Mouse (Mus musculus) cerebellum, postnatal 4 days (tissue): ENCODE measurements around the gene Trpm8.

Experiments
- DNase-seq, 2 experiments: peaks; one replicate each; pipeline ENCODE4 v3.0.0; 2022; ENCODE audit warnings: low spot score in 2 of 2, mixed read lengths in 1 of 2

Trpm8 gene

DNA sequence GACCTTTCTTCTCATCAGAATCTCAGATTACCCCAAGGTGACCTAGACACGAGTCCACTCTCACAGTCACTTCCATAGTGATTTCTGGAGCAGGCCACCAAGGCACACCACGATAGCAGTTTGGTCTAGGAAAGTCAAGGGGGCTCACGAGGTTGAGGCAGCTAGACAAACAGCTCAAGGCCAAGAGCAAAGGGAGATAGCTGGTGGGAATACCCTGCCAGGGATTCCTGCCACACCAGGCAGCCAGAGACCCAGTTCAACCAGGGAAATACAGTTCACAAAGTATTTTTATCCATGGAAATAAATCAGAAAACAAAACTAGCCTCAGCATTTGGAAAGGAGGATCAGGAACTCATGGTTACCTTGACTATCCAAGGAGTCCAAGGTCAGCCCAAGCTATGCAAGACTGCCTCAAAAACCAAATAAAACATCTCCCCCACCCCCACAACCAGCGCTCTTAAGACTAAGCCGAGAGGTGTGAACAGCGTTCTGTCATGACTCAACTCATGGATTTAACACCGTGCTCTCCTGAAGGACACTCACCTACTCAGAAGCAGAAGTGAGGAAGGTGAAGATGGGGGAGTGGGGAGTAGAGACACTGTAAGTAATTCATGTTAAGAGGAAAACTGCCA, 13.1 kb upstream of the Trpm8 start:
- DNase-seq: no peak

DNA sequence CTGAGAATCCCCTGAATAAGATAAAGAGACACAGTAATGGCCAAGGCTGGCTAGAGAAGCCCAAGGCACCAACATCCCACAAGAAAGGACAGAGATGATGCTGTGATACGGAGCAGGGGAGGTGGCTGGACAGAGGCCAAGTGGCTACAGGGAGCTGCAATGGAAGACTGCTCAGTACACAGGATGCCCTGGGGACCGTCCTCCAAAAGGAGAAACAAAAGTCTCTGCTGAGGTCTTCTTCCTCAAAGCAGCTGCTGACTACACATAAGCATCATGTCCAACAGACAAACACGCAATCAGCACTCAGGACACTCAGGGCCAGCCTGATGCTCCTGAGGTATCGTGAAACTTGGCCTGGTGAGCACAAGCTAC, 12.6 kb upstream of the Trpm8 start:
- no peak for DNase-seq

DNA sequence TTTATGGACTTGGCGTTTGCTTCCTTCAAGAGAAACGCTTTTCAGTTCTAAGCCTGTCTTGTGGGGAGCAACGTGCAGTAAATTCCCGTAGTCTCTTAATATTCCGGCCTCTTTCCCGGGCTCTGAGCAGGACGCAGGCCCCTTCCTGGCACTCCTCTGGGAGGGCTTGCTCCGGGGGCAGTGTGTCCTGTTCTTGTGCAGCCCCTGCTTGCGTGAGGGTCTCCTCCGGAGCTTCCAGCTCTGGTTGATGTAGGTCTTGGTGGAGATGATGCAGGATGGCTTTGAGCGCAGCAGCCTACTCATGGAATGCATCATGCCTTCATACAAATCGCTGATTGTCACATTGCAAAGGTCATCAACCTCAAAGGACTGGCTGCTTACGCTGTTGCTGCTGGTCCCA, 11.3 kb upstream of the Trpm8 start:
- DNase-seq: no peak

DNA sequence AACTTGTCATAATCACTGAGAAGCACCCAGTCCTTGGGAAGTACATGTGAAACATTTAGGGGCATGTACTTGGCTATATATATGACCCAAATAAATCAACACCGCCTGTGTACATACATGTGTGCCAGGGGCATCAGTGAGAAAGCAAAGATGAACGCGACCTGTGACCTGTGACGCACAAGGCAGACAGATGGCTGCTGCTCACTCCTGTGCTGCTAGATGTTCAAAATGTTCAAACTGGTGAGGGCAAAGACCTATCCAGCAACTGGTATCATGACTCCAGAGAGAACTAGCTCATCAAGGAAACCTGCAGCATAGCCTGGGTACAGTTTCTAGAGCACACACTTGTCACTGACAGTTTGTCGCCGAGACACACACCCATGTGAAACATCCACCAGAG, 10.0 kb upstream of the Trpm8 start:
- no peak for DNase-seq

DNA sequence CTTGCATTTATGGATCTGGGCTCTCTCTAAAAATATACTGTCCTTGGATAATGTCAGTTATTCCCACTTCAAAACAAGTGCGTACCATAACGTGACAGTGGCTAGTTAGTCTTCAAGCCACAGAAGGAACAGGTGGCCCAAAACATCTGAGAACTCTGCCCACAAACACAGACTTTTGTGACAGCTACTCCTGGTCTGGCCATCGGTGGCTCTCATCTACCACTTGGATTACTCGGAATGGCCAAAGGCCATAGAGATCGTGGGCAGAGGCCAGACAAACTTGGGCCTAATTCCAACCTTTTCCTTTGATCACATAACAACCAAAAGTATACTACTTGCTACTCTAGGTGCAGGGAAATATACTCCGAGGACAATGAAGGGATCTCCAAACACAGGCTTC, 9.4 kb upstream of the Trpm8 start:
- no peak for DNase-seq

DNA sequence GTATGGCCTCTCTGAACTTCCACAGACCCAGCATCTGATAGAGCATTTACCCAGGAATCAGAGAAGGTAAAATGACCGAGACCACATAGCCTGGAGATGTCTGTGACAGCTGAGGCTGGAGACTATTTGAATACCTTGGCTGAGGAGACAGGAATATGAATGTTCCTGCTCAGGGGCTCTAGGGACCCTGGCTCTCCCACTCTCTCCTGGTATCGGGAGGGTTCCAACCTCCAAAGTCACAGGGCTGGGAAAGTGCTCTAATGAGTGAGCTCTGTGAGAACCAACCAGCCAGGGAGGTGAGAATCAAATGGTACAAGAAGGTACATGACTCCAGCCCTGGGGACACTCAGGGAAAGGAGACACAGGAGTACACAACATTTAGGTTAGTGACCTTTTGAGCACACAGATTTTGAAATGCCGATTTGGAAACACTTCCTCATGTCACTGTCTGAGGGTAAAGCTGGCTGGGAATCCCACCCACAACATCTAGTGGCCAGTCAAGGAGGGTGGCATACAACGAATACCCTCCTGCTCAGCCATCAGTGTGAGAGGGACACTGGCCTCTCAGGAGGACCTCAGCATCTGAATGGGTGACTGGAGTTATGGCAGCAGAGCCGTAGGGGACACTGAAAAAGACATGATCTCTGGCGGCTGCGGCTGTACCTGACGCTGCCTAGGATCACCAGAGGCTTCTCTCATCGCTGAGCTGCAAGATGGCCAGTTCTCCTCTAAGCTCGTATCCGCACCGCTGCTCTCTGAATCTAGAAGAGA, 7.7 kb upstream of the Trpm8 start:
- peak in 1 of 2 experiments; percentile 32 for DNase-seq

DNA sequence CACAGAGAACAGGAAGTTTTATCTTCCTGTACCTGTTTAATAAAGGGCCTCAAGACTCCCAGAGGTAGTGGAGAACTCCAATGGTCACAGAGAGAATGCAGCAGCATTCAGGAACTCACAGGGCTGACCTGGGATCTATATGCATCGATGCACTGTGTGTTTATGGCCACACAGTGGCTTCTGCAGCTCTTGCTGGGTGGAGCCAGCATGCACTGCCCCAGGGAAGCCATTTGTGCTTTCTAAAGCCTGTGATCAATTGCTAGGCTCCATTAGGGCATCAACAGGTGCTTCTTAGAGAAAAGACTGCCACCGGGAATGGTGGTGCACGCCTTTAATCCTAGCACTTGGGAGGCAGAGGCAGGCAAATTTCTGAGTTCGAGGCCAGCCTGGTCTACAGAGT, 4.6 kb upstream of the Trpm8 start:
- DNase-seq: no peak

DNA sequence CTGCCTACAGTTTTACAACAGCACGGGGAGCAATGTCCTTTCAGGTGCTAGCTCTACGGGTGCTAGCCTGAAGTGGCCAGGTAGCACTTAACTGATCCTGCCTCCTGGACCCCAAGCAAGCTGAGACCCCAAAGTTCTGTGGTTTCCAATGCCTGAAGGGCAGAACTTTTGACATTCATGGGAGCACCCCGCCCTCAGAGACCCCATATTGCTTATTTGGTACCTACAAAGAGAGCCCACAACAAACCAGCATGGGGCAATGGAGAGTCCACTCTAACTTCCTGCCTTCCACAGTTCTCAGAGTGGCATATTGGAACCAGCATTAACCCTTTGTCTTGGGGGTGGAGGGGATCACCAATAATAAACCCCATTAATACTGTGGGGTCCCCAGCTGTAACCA, 4.1 kb upstream of the Trpm8 start:
- DNase-seq: peak; percentile 14 to 23

DNA sequence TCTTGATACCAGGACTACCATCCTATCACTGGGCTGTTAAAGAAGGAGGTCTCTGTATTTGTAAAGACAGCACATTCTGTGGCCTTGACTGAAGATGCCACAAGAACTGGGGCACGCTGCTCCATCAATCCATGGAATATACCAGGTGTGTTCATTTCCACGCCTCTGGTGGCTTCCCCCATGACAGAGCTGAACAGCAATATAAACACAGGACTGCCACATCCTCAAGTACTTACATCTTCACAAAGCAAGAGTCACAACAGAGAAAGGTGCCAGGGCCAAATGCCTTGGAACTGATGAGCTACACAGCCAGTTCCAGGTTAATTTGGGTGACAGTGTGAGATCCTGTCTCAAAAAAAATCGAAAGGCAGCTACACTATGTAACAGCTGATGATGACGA, 3.6 kb upstream of the Trpm8 start:
- DNase-seq: peak in 1 of 2 experiments; percentile 11

DNA sequence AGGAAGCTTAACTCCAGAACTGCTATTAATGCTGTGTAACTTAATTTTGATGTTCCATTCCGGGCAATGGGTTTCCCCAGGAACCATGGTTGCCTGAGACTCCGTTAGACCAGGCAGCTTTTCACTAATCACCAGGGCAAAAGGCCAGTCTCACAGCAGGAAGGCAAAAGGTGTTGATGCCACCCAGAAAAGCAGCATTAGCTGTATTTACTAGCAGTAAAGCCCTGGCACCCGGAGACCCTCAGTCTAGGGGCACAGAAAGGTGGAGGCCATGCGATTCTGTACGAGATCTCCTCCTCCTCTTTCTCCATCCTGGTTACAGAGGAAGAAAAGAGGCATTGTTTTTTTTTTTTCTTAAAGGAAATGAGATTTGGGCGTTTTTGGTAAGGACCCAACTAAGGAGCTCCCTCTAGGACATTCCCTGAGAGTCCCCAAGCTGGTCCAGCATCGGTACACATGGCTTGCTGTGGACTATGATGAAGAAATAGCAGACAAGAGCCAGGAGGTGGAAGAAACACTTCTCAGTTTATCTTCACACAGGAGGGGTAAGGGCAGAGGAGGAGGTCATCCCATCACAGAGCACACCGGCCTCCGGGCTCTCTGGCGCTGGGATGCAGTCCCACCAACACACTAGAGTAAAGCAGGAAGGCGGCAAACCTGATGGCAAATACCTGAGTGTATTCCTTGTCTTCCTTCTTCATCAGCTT, 2.9 kb upstream of the Trpm8 start:
- DNase-seq: peak in 1 of 2 experiments; percentile 41

DNA sequence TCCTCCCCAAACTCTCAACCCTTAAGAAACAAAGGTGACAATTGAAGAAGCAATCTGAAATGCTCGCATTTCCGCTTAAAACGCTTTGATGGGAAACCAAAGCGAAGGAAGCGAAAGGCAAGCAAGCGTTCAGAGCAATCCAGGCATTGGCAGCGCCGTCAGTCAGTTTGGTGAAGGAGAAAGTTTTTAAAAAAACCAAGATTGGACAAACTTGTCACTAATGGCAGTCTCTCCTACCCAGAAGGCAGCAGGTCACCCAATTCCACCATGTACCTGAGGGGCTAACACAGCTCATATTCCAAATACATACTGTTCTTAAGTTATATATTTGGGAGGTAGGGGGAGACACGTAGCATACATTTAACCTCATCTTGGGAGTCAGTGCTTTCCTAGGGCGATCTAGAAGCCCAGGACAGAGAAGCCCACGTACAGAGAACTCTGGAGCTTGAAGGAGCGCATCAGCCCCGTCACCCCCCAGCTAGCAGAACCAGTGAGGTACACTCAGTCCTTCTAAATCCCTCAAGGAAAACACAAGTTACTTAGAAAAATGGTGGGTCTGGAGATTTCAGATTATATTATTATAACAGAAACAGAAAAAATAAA, 2.3 kb upstream of the Trpm8 start:
- DNase-seq: peak in 1 of 2 experiments; percentile 18

DNA sequence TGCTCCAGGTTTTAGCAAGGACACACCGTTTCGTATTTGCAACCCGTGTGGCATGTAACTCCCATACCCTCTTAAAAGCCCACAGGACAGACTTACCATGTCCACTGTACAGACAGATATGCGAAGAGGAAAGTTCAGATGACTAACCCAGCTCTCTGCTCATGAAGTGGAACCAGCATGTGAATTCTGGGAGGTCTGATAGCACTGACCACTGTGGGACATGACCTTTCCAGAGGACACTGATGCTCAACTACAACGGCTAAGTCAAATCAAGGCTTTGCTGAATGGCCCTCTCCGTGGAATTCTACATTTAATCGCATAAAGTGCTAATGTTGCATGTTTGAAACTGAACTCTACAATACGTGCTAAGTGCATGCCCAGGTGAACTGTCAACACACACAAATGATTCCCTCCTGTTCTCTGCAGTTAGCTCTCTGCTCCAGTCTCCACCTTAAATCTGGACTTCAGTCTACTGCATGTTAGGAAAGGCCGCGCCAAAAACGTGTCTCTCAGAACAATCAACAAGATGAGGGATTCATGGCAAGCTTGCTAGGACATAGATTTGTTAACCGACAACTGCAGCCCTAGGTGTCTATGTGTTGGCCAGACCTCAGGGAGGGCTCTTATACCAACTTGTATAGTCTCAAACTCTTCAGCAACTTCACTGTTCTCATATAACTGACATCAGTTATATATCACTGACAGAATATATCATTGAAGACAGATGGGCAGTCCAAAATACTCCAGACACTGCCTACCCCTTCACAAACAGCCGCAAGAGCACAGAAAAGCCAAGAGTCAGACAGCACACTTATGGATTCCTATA, 1.6 kb upstream of the Trpm8 start:
- peak; percentile 22 to 40 for DNase-seq

DNA sequence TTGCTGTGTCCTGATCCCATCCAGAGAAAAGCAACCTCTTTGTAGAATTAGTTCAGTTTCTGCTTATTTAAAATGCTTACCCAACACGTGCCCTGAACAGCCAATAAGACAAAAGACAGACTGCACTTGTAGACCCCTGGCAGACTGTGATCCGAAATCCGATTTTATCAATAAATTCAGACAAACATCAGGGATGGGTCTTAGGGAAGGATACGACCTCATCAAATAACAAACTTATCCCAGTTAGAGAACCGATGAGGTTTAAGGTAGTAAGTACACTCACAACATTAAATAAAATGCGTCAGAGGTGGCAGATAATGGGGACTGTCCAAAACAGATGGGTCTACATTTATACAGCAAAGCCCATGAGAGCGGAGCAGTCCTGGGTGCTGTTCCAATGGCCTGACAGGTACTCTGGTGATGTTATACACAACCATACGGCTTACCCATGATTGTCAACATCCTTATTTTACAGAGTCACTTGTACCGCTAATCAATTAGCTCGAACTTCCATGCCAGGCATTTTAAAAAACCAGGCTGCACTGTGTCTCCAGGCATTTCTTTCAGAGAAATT, 850 bp upstream of the Trpm8 start:
- peak in 1 of 2 experiments; percentile 21 for DNase-seq

DNA sequence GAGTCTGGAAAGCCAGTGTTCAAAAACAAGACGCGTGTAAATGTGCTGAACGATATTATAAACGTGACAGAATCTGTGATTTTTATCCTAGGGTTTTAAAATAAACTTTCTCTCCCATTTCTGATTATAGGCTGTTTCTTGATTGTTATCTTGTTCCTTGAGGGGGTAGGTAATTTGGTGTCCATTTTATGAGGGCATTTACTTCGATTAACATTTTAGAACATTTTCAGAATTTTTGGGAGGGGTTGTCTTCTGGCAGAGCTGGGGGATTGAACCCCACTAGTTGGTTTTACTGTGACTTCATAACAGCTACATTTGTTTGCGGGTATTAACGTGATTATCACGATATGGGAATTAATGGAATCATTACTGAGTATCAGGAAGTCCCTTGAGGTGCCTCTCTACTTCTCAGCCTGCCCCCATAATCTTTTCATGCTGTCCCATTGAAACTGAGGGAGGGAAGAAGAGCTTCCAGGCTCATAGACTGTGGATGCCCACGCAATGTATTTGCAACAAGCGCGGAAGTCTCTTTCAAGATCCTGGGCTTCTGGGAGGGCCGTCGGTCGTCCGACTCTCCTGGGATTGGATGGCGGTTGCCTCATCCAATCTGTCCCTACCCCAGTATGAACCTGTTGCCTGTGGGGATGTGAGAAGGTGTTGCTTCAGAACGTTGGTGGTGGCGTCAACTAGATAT, 504 bp downstream of the Trpm8 start:
- peak in 1 of 2 experiments; percentile 21 for DNase-seq

DNA sequence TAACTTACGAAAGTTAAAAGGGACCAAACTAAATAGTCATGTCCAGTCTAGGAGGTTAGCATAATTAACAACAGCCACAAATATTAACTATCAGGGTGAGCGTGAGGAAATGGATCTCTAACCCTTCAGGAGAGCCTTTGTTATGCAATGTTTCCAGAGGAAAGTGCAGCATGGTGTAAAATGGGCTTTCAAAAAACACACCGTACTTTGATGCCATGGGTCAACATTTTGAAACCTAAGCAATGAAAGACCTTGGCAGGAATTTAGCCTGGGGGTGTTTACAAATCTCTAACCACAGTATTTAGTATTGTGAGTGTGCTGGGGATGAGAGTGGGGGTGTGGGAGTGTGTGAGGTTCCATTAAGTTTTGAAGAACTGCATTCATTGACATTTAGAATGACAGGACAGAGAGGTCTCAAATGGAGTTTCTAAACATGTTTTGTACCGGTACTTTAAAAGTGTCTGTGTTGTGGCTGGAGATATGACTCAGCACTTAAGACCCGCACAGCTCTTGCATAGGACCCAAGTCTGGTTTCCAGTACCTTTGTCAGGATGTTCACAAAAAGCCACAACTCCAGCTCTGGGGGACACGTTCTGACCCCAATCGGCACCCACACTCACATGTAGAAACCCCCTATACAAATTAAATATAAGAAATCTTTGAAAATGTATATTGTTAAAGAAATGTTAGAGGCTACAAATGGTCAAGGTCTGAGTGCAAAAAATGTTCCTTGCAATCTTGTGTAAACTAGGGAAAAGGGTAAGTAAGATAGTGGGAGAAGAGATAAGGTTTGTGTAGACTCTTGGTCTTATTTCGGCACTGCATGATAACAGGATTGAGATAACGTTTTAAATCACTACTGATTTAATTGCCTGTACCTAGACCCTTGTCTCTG, 1.9 kb downstream of the Trpm8 start:
- DNase-seq: no peak

DNA sequence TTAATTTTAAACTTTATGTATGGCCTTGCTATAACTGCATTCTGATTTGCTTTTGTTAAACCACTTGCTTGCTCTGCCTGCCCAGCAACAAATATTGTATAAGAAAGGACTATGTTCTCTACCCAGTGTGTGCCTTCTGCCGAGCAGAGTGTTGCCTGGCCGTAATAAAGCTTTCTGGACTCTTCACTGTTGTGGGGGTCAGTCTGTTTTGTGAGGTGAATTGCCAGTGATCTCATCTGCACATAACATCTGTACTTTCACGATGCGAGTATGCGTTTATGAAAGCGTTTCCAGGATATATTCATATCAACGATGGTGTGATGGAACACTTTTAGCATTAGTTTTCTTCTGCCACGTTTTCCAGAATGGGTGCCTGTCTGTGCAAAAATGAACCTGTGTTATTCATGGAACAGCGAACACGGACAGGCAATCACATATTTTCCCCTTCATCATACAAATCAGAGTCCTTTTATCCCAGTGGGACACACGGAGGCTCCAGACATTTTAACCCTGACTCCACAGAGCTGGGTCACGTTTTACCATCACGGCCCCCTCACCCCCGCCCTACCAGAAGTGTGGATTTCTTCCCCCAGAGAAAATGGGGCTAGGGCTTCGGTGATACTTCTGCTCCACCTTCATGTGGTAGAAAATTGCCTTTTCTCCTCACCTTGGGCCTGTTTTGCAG, 2.7 kb downstream of the Trpm8 start:
- peak; percentile 7 to 38 for DNase-seq

DNA sequence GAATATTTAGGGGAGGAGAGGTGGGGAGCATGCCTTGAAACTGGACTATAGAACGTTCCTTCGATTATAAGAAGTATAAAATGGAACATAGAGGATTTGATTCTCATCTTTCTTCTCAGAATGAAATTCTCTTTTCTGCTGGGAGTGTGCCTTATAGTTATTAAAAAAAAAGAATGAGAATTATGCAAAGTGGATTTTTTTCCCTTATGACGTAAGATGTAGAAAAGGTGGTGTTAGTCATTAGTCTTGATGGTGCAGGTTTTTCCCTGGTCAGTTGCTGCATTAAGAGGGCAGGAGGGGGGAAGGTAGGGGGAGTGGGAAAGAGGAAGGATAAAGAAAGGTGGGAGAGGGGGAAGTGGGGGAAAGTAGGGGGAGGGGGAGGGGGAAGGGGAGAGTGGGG, 4.8 kb downstream of the Trpm8 start:
- no peak for DNase-seq

DNA sequence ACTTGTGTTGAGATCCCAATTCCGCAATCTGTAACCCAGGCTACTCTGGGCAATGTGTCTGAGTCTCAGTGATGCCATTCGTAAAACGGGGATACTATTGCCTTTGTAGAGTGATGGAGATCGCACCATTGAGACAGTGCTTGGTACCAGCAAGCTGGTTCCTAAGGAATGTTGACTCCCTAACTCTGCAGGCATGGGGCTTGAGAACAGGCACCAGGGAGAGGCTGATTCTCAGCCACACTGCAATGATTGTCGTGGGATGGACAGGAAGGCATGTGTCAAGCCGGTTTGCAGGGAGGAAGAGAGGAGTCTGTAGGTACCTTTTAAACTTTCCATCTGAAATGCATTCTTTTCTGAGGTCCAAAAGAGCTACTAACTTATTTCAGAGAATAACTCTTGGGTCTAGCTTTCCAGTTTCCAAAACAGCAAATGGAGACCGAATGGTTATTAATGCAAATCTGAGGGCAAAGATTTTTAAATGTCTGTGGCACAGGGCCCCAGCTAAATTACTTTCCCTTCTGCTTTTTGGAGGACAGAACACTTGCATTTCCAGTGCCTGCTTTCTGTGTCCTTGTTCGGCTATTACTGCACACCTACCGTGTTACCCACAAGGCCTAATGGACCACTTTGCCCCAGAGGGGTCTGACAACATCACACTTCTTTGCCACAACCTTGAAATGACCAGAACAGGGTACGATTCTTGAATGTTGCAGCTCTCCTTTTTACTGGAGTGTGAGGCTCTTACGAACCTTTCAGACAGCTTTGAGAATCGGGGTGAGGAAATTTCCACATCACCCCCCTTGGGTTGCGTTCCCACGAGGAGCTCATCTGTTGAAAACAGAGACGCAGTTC, 6.1 kb downstream of the Trpm8 start:
- peak in 1 of 2 experiments; percentile 28 for DNase-seq
